Mouse (Mus musculus) kidney, postnatal 4 days (tissue): ENCODE data around the gene Hoxc6.

Experiments used
- DNase-seq, 2 experiments: peaks; one replicate each; pipeline ENCODE4 v3.0.0; 2021; ENCODE audit warnings: mixed read lengths in 2 of 2

Gene Hoxc6

DNA sequence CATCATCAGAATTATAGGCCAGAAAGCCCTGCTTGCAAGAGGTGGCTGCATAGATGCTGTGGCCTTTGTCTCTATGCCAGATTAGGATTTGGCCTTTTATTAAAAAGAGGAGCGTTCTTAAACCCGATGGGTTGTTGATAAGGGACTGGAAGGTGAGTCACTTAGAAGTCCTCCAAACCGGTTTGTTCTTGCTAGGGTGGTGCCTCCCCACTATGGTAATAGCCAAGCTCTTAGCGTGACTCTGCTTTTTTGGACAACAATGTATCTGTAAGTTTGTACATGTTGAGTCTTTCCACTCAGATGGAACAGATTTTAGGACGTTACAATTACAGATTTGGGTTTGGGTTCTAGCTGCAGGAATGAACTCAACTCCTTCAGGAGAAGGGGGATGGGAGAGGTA, 43.6 kb downstream of the Hoxc6 start:
- no peak for DNase-seq

GRCm38 (mm10) chr15:103042209-103042608, 44.2 kb downstream of the Hoxc6 start:
- no peak for DNase-seq

- no peak for DNase-seq
Observed at GRCm38 (mm10) chr15:103051670-103052069, 53.6 kb downstream of the Hoxc6 start.

DNA sequence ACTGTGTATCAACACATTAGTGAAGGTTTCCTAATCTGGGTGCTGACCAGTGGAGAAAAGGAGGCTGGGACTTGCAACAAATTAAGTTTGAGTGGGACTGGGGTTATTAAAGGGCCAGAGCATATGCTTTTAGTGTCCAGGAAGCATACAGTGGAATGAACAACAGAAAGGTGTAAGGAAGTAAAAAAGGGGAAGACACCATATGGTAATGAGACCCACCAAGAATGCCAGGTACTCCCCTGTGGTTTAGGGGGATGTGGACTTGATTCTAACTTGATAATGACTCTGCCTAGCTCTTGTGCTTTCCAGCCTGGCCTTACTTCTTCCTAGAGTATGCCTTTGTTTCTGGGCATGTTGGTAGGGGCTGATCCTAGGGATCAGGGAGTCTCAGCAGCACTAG, 55.2 kb downstream of the Hoxc6 start:
- DNase-seq = no peak

DNA sequence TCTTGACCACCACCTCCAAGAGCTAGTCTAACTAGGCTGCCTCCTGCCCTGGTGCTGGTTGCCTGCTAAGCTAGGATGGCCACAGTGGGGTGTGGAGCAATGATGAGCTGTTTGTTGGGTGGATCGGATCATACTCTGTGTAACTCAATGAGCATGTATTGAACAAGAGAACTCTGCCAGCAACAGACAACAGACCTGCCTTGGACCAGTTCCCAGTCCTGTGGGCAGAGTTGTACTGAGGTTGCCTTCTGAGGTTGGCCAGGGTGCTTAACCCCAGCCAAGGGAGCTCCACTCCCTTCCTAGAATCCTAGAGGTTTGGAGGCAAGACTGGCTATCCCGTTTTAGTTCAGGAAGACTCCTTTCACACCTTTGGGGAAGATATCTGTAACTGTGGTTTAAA, 58.3 kb downstream of the Hoxc6 start:
- DNase-seq = no peak

GRCm38 (mm10) chr15:103058715-103059114, 60.7 kb downstream of the Hoxc6 start:
- DNase-seq = peak; percentile 45 to 62

DNA sequence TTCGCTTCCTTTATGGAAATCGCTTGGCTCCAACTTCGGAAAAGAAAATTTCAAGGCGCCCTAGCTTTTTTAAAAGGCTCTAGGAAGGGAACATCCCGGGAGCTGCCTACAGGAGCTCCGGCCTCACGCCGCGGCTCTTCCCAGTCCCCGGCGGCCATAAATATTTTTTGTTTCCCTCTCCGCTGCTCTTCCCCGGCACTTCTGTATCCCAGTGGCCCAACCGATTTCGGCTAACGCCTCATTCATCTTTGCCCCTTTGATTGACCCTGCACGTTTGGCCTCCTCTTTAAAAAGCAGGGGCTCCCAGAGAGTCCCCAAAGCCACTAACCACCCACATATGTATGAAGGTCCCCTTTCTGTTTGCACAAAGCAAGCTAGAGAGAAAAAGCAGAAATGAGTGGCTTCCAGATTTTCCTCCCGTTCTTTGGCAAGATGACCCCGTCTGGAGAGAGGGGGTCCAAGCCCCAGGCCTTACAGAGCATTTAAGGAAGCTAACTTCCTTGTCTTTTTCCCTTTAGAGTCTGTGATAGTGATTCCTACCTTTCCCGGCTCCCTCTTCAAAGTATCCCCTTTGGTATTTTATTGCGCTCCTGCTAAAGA, 61.4 kb downstream of the Hoxc6 start:
- DNase-seq = peak; percentile 31 to 53

GRCm38 (mm10) chr15:103060021-103060340, 61.9 kb downstream of the Hoxc6 start:
- peak in 1 of 2 experiments; percentile 68 for DNase-seq

DNA sequence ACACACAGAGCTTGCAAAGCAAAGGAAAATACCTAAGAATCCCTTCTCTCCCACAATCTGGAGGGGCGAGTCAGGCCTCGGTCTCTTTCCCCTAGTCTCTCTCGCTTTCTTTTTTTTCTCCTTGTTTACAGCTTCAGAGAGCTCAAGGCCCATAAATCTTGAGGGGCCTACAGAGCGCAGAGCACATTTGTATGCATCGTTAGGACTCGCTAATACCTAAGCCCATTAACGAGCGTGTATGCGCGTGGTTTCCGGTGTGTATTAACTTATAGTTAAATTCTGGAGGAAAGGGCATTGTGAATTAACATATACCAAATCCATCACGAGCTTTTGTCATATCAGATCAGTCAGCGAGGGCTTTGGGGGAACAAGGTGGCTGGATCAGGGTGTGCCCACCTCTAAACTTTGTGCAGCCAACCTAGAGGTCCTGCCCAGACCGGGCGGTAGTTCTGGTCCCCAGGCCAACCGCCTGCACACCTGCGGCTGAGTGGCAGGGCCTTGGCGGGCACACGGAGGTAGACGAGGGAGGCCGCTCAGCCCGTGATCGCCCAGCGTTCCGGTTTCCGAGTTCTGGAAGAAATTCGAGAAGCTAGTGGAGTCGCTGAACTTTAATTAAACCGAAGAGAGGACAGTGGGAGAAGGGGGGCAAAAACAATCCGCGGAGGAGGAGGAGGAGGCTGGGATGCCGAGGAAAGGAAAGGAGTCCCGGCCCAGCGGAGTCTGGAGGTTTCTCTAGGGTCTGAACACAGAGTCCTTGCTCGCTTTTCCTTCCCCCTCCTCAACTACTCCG, 62.5 kb downstream of the Hoxc6 start:
- DNase-seq = peak; percentile 82 to 91

GRCm38 (mm10) chr15:103061131-103061825, 63.2 kb downstream of the Hoxc6 start:
- peak; percentile 83 to 89 for DNase-seq
